Mouse (Mus musculus) embryonic facial prominence, embryonic 11.5 days (tissue): ENCODE data around the gene Kcmf1. TPM values are rescaled to one million over a fixed set of nuclear protein-coding genes. Genes with fewer than 3 reads are reported as not detected.

ENCODE experiments used
- polyA plus RNA-seq: library from polyadenylated mRNA; unstranded; fragments of >200 nt; fragmentation: Nextera tagmentation; extraction: Ambion mirVana; gene quantifications from 2 replicates; pipeline ENCODE4 v1.2.1, GENCODE M21; 2014

Gene Kcmf1
- polyA plus RNA-seq, 1 experiment from 2014 or later, result 50.1 TPM

Other genes with a start within 250 kb of the Kcmf1 start
- gene Tcf7l1, start 110.7 kb downstream of the Kcmf1 start, polyA plus RNA-seq, result 23.6 and 28.6 TPM in 2 replicates
- 3,323 and 3,355 TPM in 2 replicates for gene Tmsb10, start 58.8 kb upstream of the Kcmf1 start, polyA plus RNA-seq